Mouse (Mus musculus): ENCODE measurements around the gene Slc30a2. TPM values are rescaled to one million over a fixed set of nuclear protein-coding genes. Genes with fewer than 3 reads are reported as not detected.
"Not testable (repeated sequence)": the region's sequence is repeated elsewhere in the genome, so short reads cannot be mapped to it uniquely, and the experiment has no call there.

Gene Slc30a2
- polyA plus RNA-seq, 1 experiment from 2014 or later: not detected

DNA sequence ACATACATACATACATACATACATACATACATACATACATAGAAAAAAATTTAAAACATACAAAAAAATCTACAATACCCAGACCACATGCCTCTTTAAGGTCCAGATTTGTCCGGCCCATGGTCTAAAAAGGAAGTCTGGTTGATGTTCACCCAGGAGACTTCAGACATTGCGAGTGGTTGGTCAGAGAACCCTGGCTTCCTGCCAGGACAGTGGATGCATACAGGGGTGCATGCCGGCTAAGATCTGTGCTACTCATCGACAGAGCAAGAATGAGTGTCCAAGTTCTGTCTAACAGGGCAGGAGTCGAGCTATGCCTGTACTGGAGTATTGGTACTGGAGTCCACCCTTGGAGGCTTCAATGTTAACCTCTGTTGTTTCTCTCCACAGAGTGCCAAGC, 18.3 kb upstream of the Slc30a2 start:
- Histone ChIP-seq H3K4me3 (ENCODE audit: low read depth, low read length) (no peak overlapping the region), H3K4me1 (ENCODE audit: insufficient read depth) (no peaks in the 10 kb centered on the region), H3K9ac (replicated peaks) (no peak overlapping the region), H3K36me3 (replicated peaks; ENCODE audit: insufficient read depth, low read length) (no peaks in the 10 kb centered on the region), H3K4me2 (ENCODE audit: low read depth, low read length) (no peak overlapping the region), H3K27ac (ENCODE audit: low read depth) (no peak overlapping the region), H3K9me3 (ENCODE audit: low read length) (no peaks in the 10 kb centered on the region), H3K27me3 (ENCODE audit: insufficient read depth, low read length) (no peaks in the 10 kb centered on the region)
- 31% methylated on average over 5 of the region's 5 CpGs for WGBS (ENCODE audit: insufficient replicate concordance)
- ATAC-seq (no peak), DNase-seq (peak; percentile 44)
- TF ChIP-seq EP300 (IDR thresholded peaks at IDR 0.05; ENCODE audit: low read depth) (no peak), CTCF (IDR thresholded peaks at IDR 0.05; ENCODE audit: low read depth) (no peak)

DNA sequence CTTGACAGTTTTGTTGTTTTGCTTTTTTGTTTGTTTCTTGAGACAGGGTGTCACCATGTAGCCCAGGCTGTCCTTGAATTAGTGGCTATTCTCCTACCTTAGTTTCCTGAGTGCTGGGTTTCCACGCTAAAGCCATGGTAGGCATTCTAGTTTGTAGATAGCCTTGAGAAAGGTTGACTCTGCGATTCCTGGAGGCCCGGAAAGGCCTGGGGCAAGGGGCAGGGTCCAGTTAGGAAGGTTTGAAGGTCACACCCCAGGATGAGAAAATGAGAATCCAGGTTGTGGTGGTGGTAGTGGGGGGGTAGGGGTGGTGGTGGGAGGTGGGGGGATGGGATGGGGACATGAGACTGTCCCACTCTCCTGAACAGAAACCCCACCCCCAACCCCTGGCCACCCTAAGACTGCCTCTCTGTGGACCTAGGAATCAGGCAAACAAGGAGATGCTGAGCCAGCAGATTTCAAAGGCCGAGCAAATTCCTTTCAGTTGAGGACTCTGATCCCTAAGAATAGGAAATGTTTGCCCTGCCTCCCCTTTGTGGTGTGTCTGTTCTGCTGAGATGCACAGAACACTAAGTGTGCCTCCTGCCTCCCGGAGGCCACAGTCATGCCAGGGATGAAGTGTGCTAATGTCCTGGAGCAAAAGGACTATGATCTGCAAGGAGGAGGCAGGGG, 16.0 kb upstream of the Slc30a2 start:
- H3K4me2 ChIP-seq (ENCODE audit: low read depth, low read length): no peak overlapping the region
- 63% methylated on average over 5 of the region's 5 CpGs for WGBS (ENCODE audit: insufficient replicate concordance)

DNA sequence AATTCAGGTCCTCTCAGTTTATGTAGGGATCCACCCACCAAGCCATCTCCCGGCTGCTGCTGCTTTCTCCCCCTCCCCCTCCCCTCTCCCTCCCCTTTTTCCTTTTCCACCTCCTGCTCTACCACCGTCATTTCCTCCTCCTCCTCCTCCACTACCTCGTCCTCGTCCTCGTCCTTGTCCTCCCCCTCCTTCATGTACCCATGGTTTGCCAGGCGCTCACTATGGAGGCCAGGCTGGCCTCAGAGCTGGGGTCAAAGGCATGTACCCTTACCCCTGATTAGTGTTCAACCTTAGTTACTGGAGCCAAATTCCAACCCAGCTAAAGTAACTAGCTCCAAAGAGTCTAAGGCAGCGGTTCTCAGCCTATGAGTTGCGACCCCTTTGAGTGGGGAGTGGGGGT, 14.8 kb upstream of the Slc30a2 start:
- Histone ChIP-seq H3K9me3 (ENCODE audit: low read length) (no peaks in the 10 kb centered on the region), H3K4me2 (ENCODE audit: low read depth, low read length) (no peak overlapping the region), H3K27ac (ENCODE audit: low read depth) (no peak overlapping the region), H3K4me3 (ENCODE audit: low read depth, low read length) (no peak overlapping the region), H3K9ac (replicated peaks) (no peak overlapping the region), H3K36me3 (replicated peaks; ENCODE audit: insufficient read depth, low read length) (no peaks in the 10 kb centered on the region), H3K4me1 (ENCODE audit: insufficient read depth) (no peaks in the 10 kb centered on the region), H3K27me3 (ENCODE audit: insufficient read depth, low read length) (no peaks in the 10 kb centered on the region)
- DNase-seq: no peak
- no peak for ATAC-seq
- WGBS (ENCODE audit: insufficient replicate concordance): 59% methylated on average over 8 of the region's 8 CpGs
- TF ChIP-seq EP300 (IDR thresholded peaks at IDR 0.05; ENCODE audit: low read depth) (no peak), CTCF (IDR thresholded peaks at IDR 0.05; ENCODE audit: low read depth) (no peak)

More for the DNA sequence above, 16.0 kb upstream of the Slc30a2 start:
- Histone ChIP-seq H3K36me3 (replicated peaks; ENCODE audit: insufficient read depth, low read length) (no peaks in the 10 kb centered on the region), H3K4me3 (ENCODE audit: low read depth, low read length) (no peak overlapping the region), H3K9me3 (ENCODE audit: low read length) (no peaks in the 10 kb centered on the region), H3K27ac (ENCODE audit: low read depth) (no peak overlapping the region), H3K9ac (replicated peaks) (no peak overlapping the region), H3K27me3 (ENCODE audit: insufficient read depth, low read length) (no peaks in the 10 kb centered on the region), H3K4me1 (ENCODE audit: insufficient read depth) (no peaks in the 10 kb centered on the region)
- DNase-seq (no peak), ATAC-seq (no peak)
- no peak for TF ChIP-seq EP300 (IDR thresholded peaks at IDR 0.05; ENCODE audit: low read depth)
- no peak for TF ChIP-seq CTCF (IDR thresholded peaks at IDR 0.05; ENCODE audit: low read depth)

DNA sequence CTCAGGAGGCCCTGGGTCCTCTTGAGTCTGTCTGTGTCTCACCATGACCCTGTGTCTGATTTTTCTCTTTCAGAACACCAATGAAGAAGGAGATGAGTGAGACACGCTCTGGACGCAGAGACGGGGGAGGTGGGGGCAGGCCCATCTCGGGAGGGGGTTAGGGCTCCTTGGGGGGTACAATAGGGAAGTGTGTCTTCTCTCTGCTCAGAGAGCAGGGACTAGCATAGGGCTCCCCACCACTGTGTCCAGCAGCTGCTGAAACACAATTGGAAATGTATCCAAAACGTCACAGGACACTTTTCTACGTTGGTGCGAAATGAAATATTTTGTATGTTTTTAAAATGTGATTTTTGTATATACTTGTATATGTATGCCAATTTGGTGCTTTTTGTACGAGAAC, 14.1 kb upstream of the Slc30a2 start:
- Histone ChIP-seq H3K27me3 (ENCODE audit: insufficient read depth, low read length) (no peaks in the 10 kb centered on the region), H3K4me1 (ENCODE audit: insufficient read depth) (no peaks in the 10 kb centered on the region), H3K36me3 (replicated peaks; ENCODE audit: insufficient read depth, low read length) (no peaks in the 10 kb centered on the region), H3K9me3 (ENCODE audit: low read length) (no peaks in the 10 kb centered on the region), H3K27ac (ENCODE audit: low read depth) (no peak overlapping the region), H3K4me3 (ENCODE audit: low read depth, low read length) (no peak overlapping the region), H3K4me2 (ENCODE audit: low read depth, low read length) (no peak overlapping the region), H3K9ac (replicated peaks) (no peak overlapping the region)
- no peak for DNase-seq
- WGBS (ENCODE audit: insufficient replicate concordance): 69% methylated on average over 8 of the region's 8 CpGs
- TF ChIP-seq CTCF (IDR thresholded peaks at IDR 0.05; ENCODE audit: low read depth) (no peak), EP300 (IDR thresholded peaks at IDR 0.05; ENCODE audit: low read depth) (no peak)
- no peak for ATAC-seq

DNA sequence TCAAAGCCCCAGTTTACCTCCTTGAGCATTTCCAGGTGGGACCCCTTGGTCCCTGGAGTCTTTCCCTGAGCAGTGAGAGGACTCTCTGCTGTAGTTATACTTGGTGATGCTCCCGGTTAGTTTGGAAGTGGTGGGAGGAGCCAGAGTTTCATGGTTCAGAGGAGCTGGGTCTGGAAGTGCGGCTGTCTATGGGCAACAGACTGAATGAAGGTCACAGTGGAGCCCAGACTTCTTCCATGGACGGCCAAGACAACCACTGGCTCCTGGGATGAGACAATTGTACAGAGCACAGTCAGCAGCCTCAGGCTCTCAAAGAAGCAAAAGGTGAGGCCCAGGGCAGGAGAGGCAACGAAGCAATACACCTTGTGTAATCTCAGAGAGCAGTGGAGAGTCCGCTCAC, 12.7 kb upstream of the Slc30a2 start:
- Histone ChIP-seq H3K9ac (replicated peaks) (no peak overlapping the region), H3K27me3 (ENCODE audit: insufficient read depth, low read length) (no peaks in the 10 kb centered on the region), H3K4me2 (ENCODE audit: low read depth, low read length) (no peak overlapping the region), H3K36me3 (replicated peaks; ENCODE audit: insufficient read depth, low read length) (no peaks in the 10 kb centered on the region), H3K9me3 (ENCODE audit: low read length) (no peaks in the 10 kb centered on the region), H3K27ac (ENCODE audit: low read depth) (no peak overlapping the region), H3K4me1 (ENCODE audit: insufficient read depth) (no peaks in the 10 kb centered on the region), H3K4me3 (ENCODE audit: low read depth, low read length) (no peak overlapping the region)
- DNase-seq (no peak), ATAC-seq (no peak)
- TF ChIP-seq CTCF (IDR thresholded peaks at IDR 0.05; ENCODE audit: low read depth) (no peak), EP300 (IDR thresholded peaks at IDR 0.05; ENCODE audit: low read depth) (no peak)
- 63% methylated on average over 5 of the region's 5 CpGs for WGBS (ENCODE audit: insufficient replicate concordance)

DNA sequence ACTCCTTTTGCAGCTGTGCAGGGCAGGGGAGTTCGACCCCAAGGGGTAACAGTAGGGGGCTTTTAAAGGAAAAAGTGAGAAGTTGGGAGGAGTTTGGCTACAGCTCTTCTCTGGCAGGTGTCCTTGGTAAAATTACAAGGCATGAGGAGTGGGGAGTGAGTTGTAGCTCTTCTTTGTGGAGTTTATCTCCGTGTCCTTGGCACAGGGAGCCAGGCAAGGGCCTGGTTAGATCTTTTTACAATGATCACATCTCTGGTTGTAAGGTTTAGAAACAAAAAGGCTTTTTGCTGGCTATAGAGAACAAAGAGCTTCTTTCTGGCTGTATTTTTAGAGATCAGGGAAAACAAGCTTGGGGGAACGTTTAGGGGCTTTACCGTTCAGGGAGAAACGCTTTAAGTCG, 1.8 kb upstream of the Slc30a2 start:
- H3K9ac ChIP-seq (replicated peaks); H3K4me2 ChIP-seq (ENCODE audit: low read depth, low read length); H3K9me3 ChIP-seq (ENCODE audit: low read length); H3K36me3 ChIP-seq (replicated peaks; ENCODE audit: insufficient read depth, low read length); H3K27ac ChIP-seq (ENCODE audit: low read depth); DNase-seq; H3K4me1 ChIP-seq (ENCODE audit: insufficient read depth); ATAC-seq; H3K4me3 ChIP-seq (ENCODE audit: low read depth, low read length): not testable (repeated sequence)
- H3K27me3 ChIP-seq (ENCODE audit: insufficient read depth, low read length): peaks cover 38% of the 10 kb centered on the region
- 71% methylated on average over 6 of the region's 6 CpGs for WGBS (ENCODE audit: insufficient replicate concordance)
